Mouse (Mus musculus) lung, embryonic 16.5 days (tissue): ENCODE measurements at regions not wholly inside any gene's neighbourhood (a gene's known extent, or its start where the extent isn't known, plus 50 kb on each side); places are given as distances from the start of the nearest gene placed in this dataset.
"Not testable (repeated sequence)": the region's sequence is repeated elsewhere in the genome, so short reads cannot be mapped to it uniquely, and the experiment has no call there.

Experiments used
- ATAC-seq: fragments of 200-750 bp; cut with Nextera tagmentation; 2 replicates; pipeline ENCODE4 v1.8.0; 2017; ENCODE audit warnings: low read depth, mild to moderate bottlenecking, moderate library complexity
- H3K27ac ChIP-seq: fragments of 300-500 bp; sonication (generic); 2 replicates; pipeline ENCODE4 v1.5.1; 2014; ENCODE audit warnings: mild to moderate bottlenecking, control low read depth, low read length
- H3K27me3 ChIP-seq: fragments of 300-500 bp; sonication (generic); 2 replicates; pipeline ENCODE4 v1.6.1; 2014; ENCODE audit warnings: low read depth, low read length, mixed read lengths; ENCODE audit not compliant: control insufficient read depth, insufficient read depth
- H3K36me3 ChIP-seq: fragments of 300-500 bp; sonication (generic); 2 replicates; pipeline ENCODE4 v1.6.1; 2014; ENCODE audit warnings: low read length; ENCODE audit not compliant: control insufficient read depth, insufficient read depth
- H3K4me1 ChIP-seq: fragments of 300-500 bp; sonication (generic); replicated peaks from 2 replicates; pipeline ENCODE4 v1.6.1; 2014; ENCODE audit warnings: low read length, mixed read lengths; ENCODE audit not compliant: control insufficient read depth, insufficient read depth
- H3K4me2 ChIP-seq: fragments of 300-500 bp; sonication (generic); 2 replicates; pipeline ENCODE4 v1.6.1; 2014; ENCODE audit warnings: low read depth, low read length, control low read depth
- H3K4me3 ChIP-seq: fragments of 300-500 bp; sonication (generic); 2 replicates; pipeline ENCODE4 v1.5.1; 2014; ENCODE audit warnings: mild to moderate bottlenecking, low read length, control low read depth
- H3K9ac ChIP-seq: fragments of 300-500 bp; sonication (generic); 2 replicates; pipeline ENCODE4 v1.6.1; 2014; ENCODE audit warnings: low read length, control low read depth
- H3K9me3 ChIP-seq: fragments of 300-500 bp; sonication (generic); 2 replicates; pipeline ENCODE4 v1.6.1; 2016; ENCODE audit warnings: low read length; ENCODE audit not compliant: control insufficient read depth
- WGBS: fragments of 180-500 bp; shearing (Covaris S2); extraction: QIAGEN DNeasy Blood & Tissue Kit; methylation state at CpG from one replicate; pipeline ENCODE4 v1.1.7; 2014; 5-methylcytosine and 5-hydroxymethylcytosine counted together

GRCm38 (mm10) chr4:55250334-55250733 is 99.5 kb upstream of the Rad23b start:
- ATAC-seq = no peak
- Histone ChIP-seq H3K9ac (no peak overlapping the region), H3K4me1 (no peaks in the 10 kb centered on the region; the same call in 1 of the 2 replicates), H3K4me2 (no peak overlapping the region), H3K4me3 (no peak overlapping the region), H3K36me3 (no peaks in the 10 kb centered on the region), H3K27ac (no peak overlapping the region), H3K9me3 (no peaks in the 10 kb centered on the region), H3K27me3 (no peaks in the 10 kb centered on the region)
- 39% methylated on average over 3 of the region's 3 CpGs for WGBS

- H3K27ac ChIP-seq = no peak overlapping the region
- H3K4me2 ChIP-seq = no peak overlapping the region
- no peaks in the 10 kb centered on the region; the same call in 1 of the 2 replicates for H3K4me1 ChIP-seq
- H3K36me3 ChIP-seq = no peaks in the 10 kb centered on the region
- H3K9ac ChIP-seq = no peak overlapping the region
- no peaks in the 10 kb centered on the region for H3K9me3 ChIP-seq
- H3K4me3 ChIP-seq = no peak overlapping the region
- 80% methylated on average over 5 of the region's 5 CpGs for WGBS
- H3K27me3 ChIP-seq = no peaks in the 10 kb centered on the region
- ATAC-seq = no peak
These were observed 98.3 kb upstream of the Rad23b start for GRCm38 (mm10) chr4:55251546-55251945.

GRCm38 (mm10) chr4:55253769-55254168 is 96.1 kb upstream of the Rad23b start:
- no peaks in the 10 kb centered on the region for H3K9me3 ChIP-seq
- no peak overlapping the region for H3K4me3 ChIP-seq
- no peak for ATAC-seq
- H3K4me2 ChIP-seq = no peak overlapping the region
- H3K27me3 ChIP-seq = no peaks in the 10 kb centered on the region
- no peaks in the 10 kb centered on the region for H3K36me3 ChIP-seq
- H3K9ac ChIP-seq = no peak overlapping the region
- H3K4me1 ChIP-seq = no peaks in the 10 kb centered on the region
- no peak overlapping the region for H3K27ac ChIP-seq
- WGBS = 77% methylated on average over 8 of the region's 8 CpGs

- H3K27me3 ChIP-seq = no peaks in the 10 kb centered on the region
- WGBS = 61% methylated on average over 8 of the region's 8 CpGs
- no peak overlapping the region for H3K4me3 ChIP-seq
- ATAC-seq = no peak
- H3K4me2 ChIP-seq = no peak overlapping the region
- H3K27ac ChIP-seq = no peak overlapping the region
- no peak overlapping the region for H3K9ac ChIP-seq
- no peaks in the 10 kb centered on the region for H3K36me3 ChIP-seq
- no peaks in the 10 kb centered on the region for H3K9me3 ChIP-seq
- no peaks in the 10 kb centered on the region for H3K4me1 ChIP-seq
These were observed 77.7 kb upstream of the Rad23b start for GRCm38 (mm10) chr4:55271965-55272630.

DNA sequence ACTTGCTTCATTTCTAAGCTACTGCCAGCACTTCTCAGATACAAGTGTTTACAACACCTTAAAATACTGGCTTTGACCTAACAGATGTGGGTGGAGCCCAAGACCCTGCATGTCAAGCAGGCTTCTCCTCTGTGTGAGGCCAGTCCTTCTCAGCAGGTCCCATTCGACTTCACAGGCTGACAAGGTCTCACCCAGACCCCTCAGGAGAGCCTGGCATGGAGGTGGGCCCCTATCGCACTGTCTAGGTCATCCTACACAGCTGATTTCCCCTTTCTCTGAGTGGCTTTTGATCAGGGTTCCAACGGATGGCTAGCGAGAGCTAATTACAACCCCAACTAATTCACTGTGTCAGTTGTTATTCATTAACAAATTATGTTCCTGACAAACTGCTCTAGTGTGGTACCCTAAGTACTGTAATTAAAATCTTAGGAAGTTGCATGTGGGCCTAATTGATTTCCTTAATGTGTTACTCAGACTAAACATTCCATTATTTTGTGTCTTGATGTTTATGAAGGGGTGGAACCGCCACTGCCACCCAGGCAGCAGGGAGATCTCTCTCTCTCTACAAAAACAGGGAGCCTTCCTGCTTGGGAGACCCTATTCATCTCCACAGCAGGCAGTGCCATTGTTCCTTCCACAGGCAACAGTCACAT is 73.4 kb upstream of the Rad23b start:
- no peak for ATAC-seq
- H3K4me2 ChIP-seq = no peak overlapping the region

GRCm38 (mm10) chr4:55279351-55279750 is 70.5 kb upstream of the Rad23b start:
- H3K27ac ChIP-seq, H3K4me2 ChIP-seq, H3K36me3 ChIP-seq, H3K9ac ChIP-seq, H3K9me3 ChIP-seq, ATAC-seq, H3K27me3 ChIP-seq, H3K4me1 ChIP-seq, H3K4me3 ChIP-seq: not testable (repeated sequence)
- 86% methylated on average over 8 of the region's 8 CpGs for WGBS

More for the DNA sequence above, 73.4 kb upstream of the Rad23b start:
- H3K9me3 ChIP-seq = no peaks in the 10 kb centered on the region
- H3K27ac ChIP-seq = no peak overlapping the region
- no peaks in the 10 kb centered on the region for H3K36me3 ChIP-seq
- no peak overlapping the region for H3K9ac ChIP-seq
- H3K4me3 ChIP-seq = no peak overlapping the region
- WGBS = 41% methylated on average over 5 of the region's 5 CpGs
- no peaks in the 10 kb centered on the region for H3K27me3 ChIP-seq
- H3K4me1 ChIP-seq = no peaks in the 10 kb centered on the region

DNA sequence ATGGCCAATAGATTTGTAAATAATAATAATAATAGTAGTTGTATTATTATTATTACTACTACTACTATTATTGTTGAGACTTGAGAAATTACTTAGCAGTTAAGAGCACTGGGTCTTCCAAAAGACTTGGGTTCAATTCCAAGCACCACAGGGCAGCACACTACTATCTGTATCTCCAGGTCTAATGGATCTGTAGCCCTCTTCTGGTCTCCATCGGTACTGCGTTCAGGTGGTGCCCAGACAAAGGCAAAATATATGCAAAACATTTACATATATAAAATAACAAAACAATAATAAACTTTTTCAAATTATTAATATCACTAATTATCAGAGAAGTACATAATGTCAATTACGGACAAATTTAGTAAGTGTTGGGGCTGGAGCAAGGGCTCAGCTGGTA is 69.1 kb upstream of the Rad23b start:
- Histone ChIP-seq H3K9me3 (no peaks in the 10 kb centered on the region), H3K27me3 (no peaks in the 10 kb centered on the region), H3K27ac (no peak overlapping the region), H3K4me3 (no peak overlapping the region), H3K4me1 (no peaks in the 10 kb centered on the region; the same call in 1 of the 2 replicates), H3K36me3 (no peaks in the 10 kb centered on the region), H3K9ac (no peak overlapping the region), H3K4me2 (no peak overlapping the region)
- WGBS = 81% methylated on average over 3 of the region's 3 CpGs
- ATAC-seq = no peak

DNA sequence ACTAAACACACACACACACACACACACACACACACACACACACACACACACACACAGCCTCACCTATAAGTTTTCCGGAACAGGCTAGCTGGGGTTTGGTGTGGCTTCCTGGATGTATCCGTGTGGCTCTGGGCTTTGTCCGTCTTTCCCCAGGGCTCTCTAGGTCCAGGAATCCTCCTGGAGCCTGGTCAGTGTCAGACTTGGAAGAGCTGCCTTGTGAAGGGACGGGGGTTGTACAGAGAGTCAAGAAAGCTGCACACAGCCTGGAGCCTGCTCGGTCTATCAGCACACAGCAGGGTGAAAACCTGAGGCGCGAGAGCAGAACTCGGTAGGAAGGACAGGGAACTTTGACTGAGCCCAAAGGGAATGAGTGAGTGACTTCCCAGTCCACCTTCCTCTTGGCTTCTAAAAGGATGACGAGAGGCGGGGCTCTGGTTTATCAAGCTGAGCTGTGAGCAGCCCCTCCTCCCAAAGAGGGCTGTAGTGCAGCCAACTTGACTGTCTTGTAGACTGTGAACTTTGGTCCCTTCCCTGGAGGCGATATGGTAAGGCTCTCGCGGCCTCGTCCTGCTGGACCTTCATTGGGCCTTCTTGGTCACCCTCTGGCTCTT is 68.3 kb upstream of the Rad23b start:
- Histone ChIP-seq H3K4me2 (no peak overlapping the region), H3K36me3 (no peaks in the 10 kb centered on the region), H3K9ac (no peak overlapping the region), H3K4me3 (no peak overlapping the region), H3K9me3 (no peaks in the 10 kb centered on the region), H3K27me3 (no peaks in the 10 kb centered on the region), H3K4me1 (no peaks in the 10 kb centered on the region; the same call in 1 of the 2 replicates), H3K27ac (no peak overlapping the region)
- WGBS = 72% methylated on average over 14 of the region's 14 CpGs
- ATAC-seq = no peak

GRCm38 (mm10) chr4:55282474-55282873 is 67.4 kb upstream of the Rad23b start:
- Histone ChIP-seq H3K36me3 (no peaks in the 10 kb centered on the region), H3K9ac (no peak overlapping the region), H3K4me3 (no peak overlapping the region), H3K9me3 (no peaks in the 10 kb centered on the region), H3K4me2 (no peak overlapping the region), H3K27me3 (no peaks in the 10 kb centered on the region), H3K4me1 (no peaks in the 10 kb centered on the region; the same call in 1 of the 2 replicates), H3K27ac (no peak overlapping the region)
- ATAC-seq = no peak
- WGBS = 93% methylated on average over 4 of the region's 4 CpGs
